Mouse (Mus musculus): Measurements from ENCODE around the gene Cog3.
"Not testable (repeated sequence)": the region's sequence is repeated elsewhere in the genome, so short reads cannot be mapped to it uniquely, and the experiment has no call there.

The Cog3 gene

DNA sequence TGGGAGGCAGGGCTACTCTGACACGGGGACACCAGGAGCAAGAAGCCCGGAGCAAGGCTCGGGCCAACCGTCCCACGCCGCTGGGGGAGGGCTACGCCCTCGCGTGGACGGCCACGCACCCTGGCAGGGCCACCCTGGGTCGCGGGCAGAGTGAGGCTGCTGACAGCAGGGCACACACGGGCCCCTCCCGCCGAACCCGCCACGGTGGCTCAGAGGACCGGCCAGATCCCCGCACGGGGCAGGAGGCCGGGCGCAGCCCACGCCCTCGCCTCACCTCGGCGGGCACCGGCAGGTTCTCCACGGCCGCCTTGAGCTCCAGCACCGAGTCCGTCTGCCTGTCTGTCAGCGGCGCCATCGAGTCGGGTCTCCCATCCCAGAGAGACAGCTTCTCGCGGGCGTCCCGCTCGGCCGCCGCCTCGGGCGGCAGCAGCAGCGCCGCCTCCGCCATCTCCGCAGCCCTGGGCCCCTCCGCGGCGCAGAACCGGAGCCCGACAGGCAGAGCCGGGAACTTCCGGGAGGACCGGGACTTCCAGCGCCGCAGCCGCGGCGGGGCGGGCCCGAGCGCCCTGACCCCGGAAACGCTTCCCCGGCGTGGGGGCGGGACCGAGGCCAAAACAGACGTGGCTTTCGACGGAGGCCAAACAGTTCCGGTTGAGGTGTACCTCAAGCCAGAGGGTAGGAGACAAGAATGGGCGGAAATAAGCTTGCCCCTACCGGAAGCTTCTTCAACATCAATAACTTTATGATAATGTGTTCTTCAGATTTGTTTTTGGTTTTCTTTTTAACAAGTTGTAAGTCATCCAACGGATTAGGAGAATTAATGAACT lies at the start of gene Cog3:
Cog3 (minus strand) TSS at position 527 of the 827 bp plus-strand sequence.
- in situ Hi-C loops (cut with MboI, MseI), result no loop called here

DNA sequence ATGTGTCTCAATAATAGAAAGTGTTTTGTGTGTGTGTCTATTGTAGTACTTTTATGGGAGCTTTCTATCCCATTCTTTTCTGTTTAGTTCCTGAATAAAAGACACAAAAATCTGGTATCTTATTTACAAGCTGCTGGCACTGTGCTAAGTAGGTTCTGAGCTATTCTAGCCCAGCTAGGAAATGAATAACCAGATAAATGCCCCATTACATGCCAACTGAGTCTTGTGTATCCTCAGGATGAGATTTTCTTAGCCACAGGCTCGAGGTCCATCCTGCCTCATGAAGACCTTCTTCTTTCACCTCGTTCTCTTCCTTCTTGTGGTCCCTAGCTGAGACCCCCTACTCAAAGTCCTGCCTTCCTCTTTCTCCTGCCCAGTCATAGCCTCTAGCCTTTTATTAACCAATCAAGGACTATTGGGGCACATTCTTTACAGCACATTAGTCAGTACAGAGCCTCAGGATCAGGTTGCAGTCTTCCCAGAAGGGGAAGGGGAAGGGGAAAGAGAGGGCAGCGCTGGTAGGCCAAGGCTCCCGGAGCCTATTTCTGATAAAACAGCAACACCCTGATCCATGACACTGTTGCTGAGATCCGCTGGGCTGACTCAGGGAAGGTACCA lies 43.6 kb upstream of the Cog3 start:
- in situ Hi-C loops (cut with MboI, MseI), result no loop called here

- in situ Hi-C loops (cut with MboI, MseI), result no loop called here
These were observed 41.6 kb upstream of the Cog3 start for GRCm38 (mm10) chr14:75795918-75796317.

- in situ Hi-C loops (cut with MboI, MseI), result no loop called here
These were observed 40.4 kb upstream of the Cog3 start for GRCm38 (mm10) chr14:75794726-75795125.

DNA sequence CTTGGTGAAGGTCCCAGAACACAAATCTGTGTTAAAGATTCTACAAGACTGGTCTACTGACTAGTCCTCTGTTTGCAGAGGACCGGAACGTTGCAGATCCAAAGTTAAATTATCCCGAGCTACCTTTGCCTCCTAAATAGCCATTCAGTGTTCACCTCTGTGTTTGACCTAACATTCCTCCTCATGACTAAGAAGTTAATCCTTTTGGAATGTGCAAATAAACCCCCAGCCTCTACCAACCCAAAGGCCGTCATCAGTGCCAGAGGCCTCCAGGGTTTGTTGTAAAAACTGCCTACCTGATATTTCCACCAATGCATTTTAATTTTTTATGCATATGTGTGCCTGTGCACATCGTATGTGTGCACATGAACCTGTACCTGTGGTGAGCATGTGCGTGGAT lies 40.0 kb upstream of the Cog3 start:
- in situ Hi-C loops (cut with MboI, MseI), result no loop called here

DNA sequence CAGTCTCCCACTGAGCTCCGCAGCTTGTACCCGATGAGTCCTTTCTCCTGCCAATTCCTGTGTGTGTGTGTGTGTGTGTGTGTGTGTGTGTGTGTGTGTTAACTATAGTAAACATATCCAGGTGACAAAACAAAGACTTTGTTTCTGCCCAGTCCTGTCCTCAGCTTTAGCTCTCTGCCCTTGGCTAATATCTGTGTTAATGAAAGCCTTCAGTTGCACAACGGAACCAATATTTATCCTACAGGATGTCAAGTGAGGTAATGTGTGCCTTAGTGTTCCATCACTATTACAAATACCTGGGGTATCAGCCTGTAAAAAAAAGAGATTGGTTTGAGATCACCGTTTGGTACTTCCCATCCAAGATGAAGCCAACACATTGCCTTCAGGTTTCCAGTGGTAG lies 38.8 kb upstream of the Cog3 start:
- in situ Hi-C loops (cut with MboI, MseI), result no loop called here

GRCm38 (mm10) chr14:75791372-75791771 lies 37.1 kb upstream of the Cog3 start:
- in situ Hi-C loops (cut with MboI, MseI), result no loop called here

DNA sequence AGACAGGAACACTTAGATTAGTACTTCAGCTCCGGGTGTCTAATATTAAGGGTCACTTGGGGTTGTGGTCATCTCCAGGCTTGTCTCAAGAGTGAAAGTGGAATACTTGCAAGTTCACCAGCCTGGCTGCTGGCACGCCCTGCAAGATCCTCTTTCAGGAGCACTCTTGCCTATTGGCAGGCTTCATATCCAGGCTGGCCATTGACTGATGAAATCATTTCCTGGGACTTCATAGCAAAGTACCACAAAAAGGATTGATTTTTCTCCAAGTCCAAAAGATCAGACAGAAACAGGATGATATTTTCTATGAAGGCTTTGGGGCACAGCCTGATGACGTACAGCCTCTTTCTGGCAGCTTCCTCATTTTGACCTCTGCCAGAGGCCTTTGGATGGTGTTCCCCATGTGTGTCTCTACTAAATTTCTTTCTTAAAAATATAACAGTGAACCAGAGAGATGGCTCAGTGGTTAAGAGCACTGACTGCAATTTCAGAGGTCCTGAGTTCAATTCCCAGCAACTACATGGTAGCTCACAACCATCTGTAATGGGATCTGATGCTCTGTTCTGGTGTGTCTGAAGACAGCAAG lies 36.2 kb upstream of the Cog3 start:
- in situ Hi-C loops (cut with MboI, MseI), result no loop called here

- in situ Hi-C loops (cut with MboI, MseI), result no loop called here
These were observed 35.0 kb upstream of the Cog3 start for GRCm38 (mm10) chr14:75789291-75789690.

- in situ Hi-C loops (cut with MboI, MseI), result no loop called here
These were observed 33.5 kb upstream of the Cog3 start for GRCm38 (mm10) chr14:75787794-75788175.

DNA sequence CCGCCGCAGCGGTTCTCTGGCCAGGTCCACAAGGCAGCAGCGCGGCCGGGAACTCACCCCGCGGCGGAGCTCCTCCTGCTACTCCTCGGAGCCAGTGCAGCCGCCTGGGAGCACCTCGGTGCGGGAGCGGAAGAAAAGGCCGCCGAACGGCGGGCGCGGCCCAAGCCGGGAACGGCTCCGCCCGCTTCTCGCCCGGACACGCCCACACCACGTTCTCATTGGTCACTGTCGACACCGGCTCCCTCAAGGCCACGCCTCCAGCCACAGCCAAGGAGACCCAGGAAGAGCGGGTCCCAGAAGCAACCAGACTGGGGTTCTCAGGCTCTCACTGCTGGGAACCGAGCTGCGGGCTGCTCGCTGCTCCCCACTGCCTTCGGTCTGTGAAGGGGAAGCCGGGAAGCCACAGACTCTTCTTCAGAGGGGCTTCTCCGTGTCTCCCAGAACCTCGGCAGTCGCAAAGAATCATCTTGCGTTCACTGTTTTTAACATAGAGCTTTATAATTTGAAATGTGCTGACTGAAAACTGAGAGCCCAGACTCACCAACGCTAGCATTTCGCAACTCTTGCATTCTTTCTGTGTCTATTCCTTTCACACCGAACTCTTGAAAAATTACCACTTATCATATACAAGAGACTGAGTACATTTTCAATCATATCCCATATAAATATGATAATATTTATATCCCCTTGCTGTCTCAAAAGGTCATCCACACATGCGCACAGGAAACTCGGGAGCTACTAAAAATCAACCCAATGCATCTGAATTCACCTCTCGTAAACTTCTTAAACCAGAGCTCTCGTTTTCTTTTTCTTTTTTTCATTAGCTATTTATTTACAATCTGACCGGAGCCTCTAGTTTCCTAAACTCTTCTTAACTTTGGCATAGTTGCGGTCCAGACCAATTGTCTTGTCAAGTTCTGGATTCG lies 32.8 kb upstream of the Cog3 start, which contains the start of gene Slc25a30:
Slc25a30 (minus strand) TSS at position 170 of the 926 bp plus-strand sequence.
- in situ Hi-C loops (cut with MboI, MseI), result no loop called here

- in situ Hi-C loops (cut with MboI, MseI), result no loop called here
These were observed 32.1 kb upstream of the Cog3 start for GRCm38 (mm10) chr14:75786424-75786867.

GRCm38 (mm10) chr14:75779913-75780312 lies 25.6 kb upstream of the Cog3 start:
- in situ Hi-C loops (cut with MboI, MseI), result loop anchor here (5.0 kb wide), 1 partner anchor 47 kb away; no protein-coding TSS in a partner anchor

- in situ Hi-C loops (cut with MboI, MseI), result no loop called here
These were observed 22.3 kb upstream of the Cog3 start for GRCm38 (mm10) chr14:75776637-75777036.

- in situ Hi-C loops (cut with MboI, MseI), result no loop called here
These were observed 19.1 kb upstream of the Cog3 start for GRCm38 (mm10) chr14:75773431-75773830.

- in situ Hi-C loops (cut with MboI, MseI), result not testable (repeated sequence)
These were observed 18.1 kb upstream of the Cog3 start for GRCm38 (mm10) chr14:75772407-75772806.

DNA sequence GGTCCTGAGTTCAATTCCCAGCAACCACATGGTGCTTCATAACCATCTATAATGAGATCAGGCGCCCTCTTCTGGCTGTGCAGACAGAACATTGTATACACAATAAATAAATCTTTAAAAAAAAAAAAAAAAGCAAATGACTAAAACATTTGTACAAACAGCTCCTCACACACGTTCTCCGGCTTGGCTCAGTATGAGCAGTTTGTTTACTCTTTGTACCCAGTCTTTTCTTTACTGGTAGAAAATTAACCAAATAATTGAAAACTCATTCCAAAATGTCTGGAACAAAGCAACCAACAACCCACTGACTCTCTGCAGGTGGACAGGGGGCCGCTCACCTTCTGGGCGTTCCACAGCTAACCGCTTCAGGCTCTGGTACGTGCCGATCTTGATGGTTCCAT lies 16.8 kb upstream of the Cog3 start:
- in situ Hi-C loops (cut with MboI, MseI), result no loop called here

DNA sequence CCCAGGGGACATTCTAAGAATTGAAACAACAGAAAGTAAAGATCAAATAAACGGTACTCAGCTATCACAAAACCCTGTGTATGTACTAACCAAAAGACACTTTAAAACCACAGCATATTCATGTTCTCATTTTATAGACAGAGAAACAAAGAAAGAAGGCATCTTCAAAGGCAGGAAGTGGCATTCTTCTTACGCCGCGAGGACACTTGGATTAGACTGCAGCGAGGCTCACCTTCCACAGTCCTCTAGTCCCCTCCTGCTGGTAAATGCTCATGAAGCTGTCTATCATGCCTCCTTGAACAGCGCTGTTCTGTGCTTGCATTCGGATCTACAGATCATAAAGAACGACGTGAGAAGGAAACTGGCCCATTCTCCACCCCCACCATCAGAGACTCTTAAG lies 15.0 kb upstream of the Cog3 start:
- in situ Hi-C loops (cut with MboI, MseI), result no loop called here

DNA sequence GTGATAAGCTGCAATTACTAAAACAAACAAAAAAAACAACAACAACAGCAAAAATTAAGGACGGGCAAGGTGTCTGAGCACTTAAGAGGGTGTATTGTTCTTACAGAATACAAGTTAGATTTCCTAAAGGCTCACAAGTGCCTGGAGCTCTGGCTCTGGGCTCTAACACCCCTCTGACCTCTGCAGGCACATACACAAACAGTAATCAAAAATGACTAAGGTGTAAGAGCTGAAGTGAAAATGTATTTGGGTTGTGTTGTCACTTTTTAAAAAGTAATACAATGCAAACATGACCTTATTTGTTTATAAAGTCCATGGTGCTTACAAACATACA lies 13.9 kb upstream of the Cog3 start:
- in situ Hi-C loops (cut with MboI, MseI), result no loop called here

GRCm38 (mm10) chr14:75767492-75768274 lies 13.4 kb upstream of the Cog3 start:
- in situ Hi-C loops (cut with MboI, MseI), result no loop called here

Data from T-helper 2 cell (primary cell).